ENCODE assay signal across 29 mouse cellular contexts in the genomic region with DNA sequence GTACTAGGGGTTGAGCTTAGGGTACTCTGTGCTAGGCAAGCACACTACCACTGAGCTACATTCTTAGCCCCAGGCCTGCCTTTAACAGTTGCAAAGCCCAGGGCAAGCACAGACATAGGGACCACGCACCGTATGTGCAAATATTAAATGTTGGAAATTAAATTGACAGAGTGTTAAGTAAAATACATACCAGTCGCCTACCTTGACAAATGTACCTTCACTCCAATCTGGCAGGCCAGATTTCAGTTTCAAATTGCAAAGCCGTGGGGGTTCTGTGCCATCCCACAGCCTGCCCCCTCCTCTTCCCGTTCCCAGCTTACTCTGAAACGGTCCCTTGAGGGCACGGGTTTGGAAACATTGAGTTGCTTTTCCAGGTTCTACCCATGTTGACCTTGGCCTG. TPM values are rescaled to one million over a fixed set of nuclear protein-coding genes. Genes with fewer than 3 reads are reported as not detected.
"Had no signal": no experiment of that assay in that cellular context is flagged by ENCODE, and none has a peak within 500 bp of the region (broad histone marks: within the 10 kb centered on the region; RNA-seq: fewer than 3 reads in every experiment).

No protein-coding gene starts in this region.

- H3K4me2 ChIP-seq: heart, embryonic 12.5 days; hindbrain, embryonic 13.5 days; hindbrain, embryonic 15.5 days; kidney, embryonic 15.5 days; limb, embryonic 13.5 days; limb, embryonic 15.5 days; liver, embryonic 12.5 days had no signal

- H3K27me3 ChIP-seq: heart, embryonic 12.5 days; hindbrain, embryonic 13.5 days; hindbrain, embryonic 15.5 days; kidney, embryonic 15.5 days; limb, embryonic 13.5 days; limb, embryonic 15.5 days had no signal

- H3K9me3 ChIP-seq: heart, embryonic 10.5 days; heart, embryonic 12.5 days; hindbrain, embryonic 13.5 days; hindbrain, embryonic 15.5 days; kidney, embryonic 15.5 days; limb, embryonic 13.5 days; limb, embryonic 15.5 days; liver, embryonic 12.5 days had no signal

- H3K9ac ChIP-seq: heart, embryonic 12.5 days; hindbrain, embryonic 13.5 days; hindbrain, embryonic 15.5 days; kidney, embryonic 15.5 days; limb, embryonic 13.5 days; limb, embryonic 15.5 days; liver, embryonic 12.5 days had no signal

- ATAC-seq: forebrain, embryonic 16.5 days; hindbrain, postnatal 0 days; intestine, embryonic 16.5 days; liver, embryonic 12.5 days had no signal

- H3K36me3 ChIP-seq: heart, embryonic 10.5 days; heart, embryonic 12.5 days; hindbrain, embryonic 13.5 days; hindbrain, embryonic 15.5 days; kidney, embryonic 15.5 days; limb, embryonic 13.5 days; limb, embryonic 15.5 days; liver, embryonic 12.5 days had no signal

- H3K4me3 ChIP-seq: gastrocnemius, adult 2 months; heart, embryonic 10.5 days; heart, embryonic 12.5 days; hindbrain, embryonic 13.5 days; hindbrain, embryonic 15.5 days; kidney, embryonic 15.5 days; limb, embryonic 13.5 days; limb, embryonic 15.5 days; liver, embryonic 12.5 days had no signal

- H3K4me1 ChIP-seq: heart, embryonic 10.5 days; heart, embryonic 12.5 days; hindbrain, embryonic 13.5 days; hindbrain, embryonic 15.5 days; kidney, embryonic 15.5 days; limb, embryonic 13.5 days; limb, embryonic 15.5 days; liver, embryonic 12.5 days had no signal

- H3K27ac ChIP-seq: gastrocnemius, adult 2 months; heart, embryonic 10.5 days; hindbrain, embryonic 13.5 days; hindbrain, embryonic 15.5 days; hindbrain, postnatal 0 days; kidney, embryonic 15.5 days; kidney, postnatal 0 days; limb, embryonic 13.5 days; limb, embryonic 15.5 days; liver, embryonic 12.5 days had no signal

- DNase-seq: gastrocnemius, adult 2 months; gastrocnemius, postnatal 10 days; gastrocnemius, postnatal 25 days; heart, adult 18-20 months; heart, postnatal 14 days; heart, postnatal 36 days; kidney, adult 11 months; kidney, adult 2 months; kidney, adult 9 months; kidney, postnatal 14 days; kidney, postnatal 36 days; left cerebral cortex, postnatal 4 days had no signal

RNA-seq across cellular contexts. Expression of a gene that starts 13.8 kb away (rescaled TPM):
- total RNA-seq: gastrocnemius, adult 2 months; gastrocnemius, postnatal 10 days; gastrocnemius, postnatal 25 days; gastrocnemius, postnatal 4 days; granulocyte monocyte progenitor cell, adult 5-6 weeks; heart, adult 8-10 months; heart, postnatal 36 days; hematopoietic stem cell, adult 5-6 weeks; liver, adult 2 months had no signal
- polyA plus RNA-seq: heart, embryonic 10.5 days; liver, embryonic 12.5 days had no signal

RNA-seq across cellular contexts. Expression of a gene that starts 47.7 kb away (rescaled TPM):
- total RNA-seq: granulocyte monocyte progenitor cell, adult 5-6 weeks had no signal
